Mouse (Mus musculus) cerebellum, adult 2 months (tissue): ENCODE data around the gene Prkce. TPM values are rescaled to one million over a fixed set of nuclear protein-coding genes. Genes with fewer than 3 reads are reported as not detected.

Experiments
- DNase-seq, 2 experiments: peaks; one replicate each; pipeline ENCODE4 v3.0.0; 2021
- H3K27ac ChIP-seq: fragments of 200-500 bp; 2 replicates; pipeline ENCODE4 v1.5.1; 2012; ENCODE audit warnings: low read length, control low read depth, inconsistent platforms; ENCODE audit not compliant: insufficient read depth
- H3K27me3 ChIP-seq: fragments of 200-500 bp; 2 replicates; pipeline ENCODE4 v1.6.1; 2012; ENCODE audit warnings: inconsistent platforms, mild to moderate bottlenecking, low read length, moderate library complexity; ENCODE audit not compliant: control insufficient read depth, insufficient read depth
- H3K4me1 ChIP-seq: fragments of 200-500 bp; 2 replicates; pipeline ENCODE4 v1.6.1; 2011; ENCODE audit warnings: low read length; ENCODE audit not compliant: control insufficient read depth, insufficient read depth
- H3K4me3 ChIP-seq: fragments of 200-500 bp; replicated peaks from 2 replicates; pipeline ENCODE3; 2011; ENCODE audit warnings: mild to moderate bottlenecking, low read depth, low read length, control low read depth; ENCODE audit not compliant: insufficient read depth
- CTCF ChIP-seq: fragments of 200-500 bp; IDR thresholded peaks from 2 replicates; pipeline ENCODE4 v1.5.1; 2011; ENCODE audit warnings: low read depth, mild to moderate bottlenecking, control low read depth, low read length, moderate library complexity, borderline replicate concordance; ENCODE audit not compliant: insufficient read depth
- POLR2A ChIP-seq: fragments of 200-500 bp; IDR thresholded peaks from 2 replicates; pipeline ENCODE4 v1.6.1; 2011; ENCODE audit warnings: low read length, control low read depth, borderline replicate concordance; ENCODE audit not compliant: insufficient read depth
- WGBS: fragments of 180-500 bp; shearing (Covaris S2); methylation state at CpG from one replicate; pipeline ENCODE4 v1.1.7; 2018; 5-methylcytosine and 5-hydroxymethylcytosine counted together
- polyA plus RNA-seq: library from polyadenylated mRNA; depleted of rRNA; stranded (reverse); fragments of >200 nt; gene quantifications from 2 replicates; pipeline ENCODE4 v1.2.3, GENCODE M21; 2012

Prkce gene
- polyA plus RNA-seq, 1 experiment, result 53.7 TPM

GRCm38 (mm10) chr17:86203531-86204450 lies 36.2 kb downstream of the Prkce start:
- peak; percentile 65 to 75 for DNase-seq
- TF ChIP-seq POLR2A, result no peak
- WGBS, result 61% methylated on average over 20 of the region's 20 CpGs
- no peak overlapping the region for H3K27ac ChIP-seq
- H3K4me3 ChIP-seq, result no peak overlapping the region
- peaks cover 37% of the 10 kb centered on the region for H3K4me1 ChIP-seq
- H3K27me3 ChIP-seq, result no peaks in the 10 kb centered on the region

DNA sequence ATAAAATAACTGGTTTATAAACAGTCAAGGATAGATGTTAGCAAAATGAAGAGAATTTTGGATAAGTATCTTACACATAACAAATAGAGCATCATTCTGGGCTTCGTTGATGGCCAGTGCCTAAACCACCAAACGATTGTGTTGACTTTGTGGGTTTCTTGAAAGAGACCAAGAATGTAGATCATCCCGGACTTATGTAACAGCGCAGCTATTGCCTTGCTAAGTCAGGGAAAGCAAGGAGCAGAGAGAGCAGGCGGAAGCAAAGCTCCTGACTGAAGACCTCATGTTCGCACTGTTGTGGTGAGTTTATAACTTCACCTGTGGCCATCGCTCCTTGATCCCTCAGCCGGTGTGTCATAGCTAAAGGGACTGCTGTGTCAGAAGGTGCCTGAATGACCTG lies 38.7 kb downstream of the Prkce start:
- H3K27ac ChIP-seq, result no peak overlapping the region
- WGBS, result 93% methylated on average over 8 of the region's 8 CpGs
- TF ChIP-seq CTCF (no peak), POLR2A (no peak)

DNA sequence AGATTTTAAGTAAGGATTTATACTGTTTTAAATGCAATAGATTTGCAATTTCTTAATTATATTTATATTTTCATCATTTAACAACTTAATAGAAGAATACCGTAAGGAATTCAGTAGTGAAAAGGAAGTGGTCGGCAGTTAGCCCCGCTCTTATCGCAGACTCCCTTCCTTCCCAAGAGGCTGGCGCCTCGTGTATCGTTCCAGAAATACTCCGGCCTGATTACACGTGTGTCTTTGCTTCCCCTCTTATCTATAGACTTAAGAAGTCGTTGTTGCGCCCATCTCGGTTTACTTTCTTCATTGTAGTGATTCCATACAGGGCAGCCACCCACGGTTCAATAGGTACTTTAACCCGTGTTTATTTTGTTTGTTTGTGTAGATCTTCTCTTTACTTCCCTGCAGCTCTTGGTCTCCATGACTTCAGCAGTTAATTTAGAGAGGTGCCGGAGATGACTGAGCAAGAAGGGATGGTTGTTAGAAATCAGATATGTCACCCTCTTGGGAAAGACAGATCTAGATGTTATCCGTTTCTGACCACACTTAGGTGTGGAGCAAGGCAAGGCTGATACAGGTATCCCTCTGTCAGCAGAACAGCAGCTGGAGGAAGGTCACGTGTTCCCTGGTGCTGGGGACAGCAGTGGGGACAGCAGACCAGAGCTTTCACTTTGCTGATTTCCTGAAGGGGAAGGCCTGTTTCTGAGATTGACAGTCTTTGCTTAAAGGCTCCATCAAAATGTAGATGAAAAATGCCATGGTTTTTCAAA lies 40.7 kb downstream of the Prkce start:
- Histone ChIP-seq H3K4me1 (peaks cover 53% of the 10 kb centered on the region), H3K27ac (no peak overlapping the region), H3K4me3 (no peak overlapping the region), H3K27me3 (0 out of 2 replicates have a peak, but pooled peaks cover 1% of the 10 kb centered on the region)
- TF ChIP-seq CTCF, result no peak
- no peak for TF ChIP-seq POLR2A
- 95% methylated on average over 17 of the region's 17 CpGs for WGBS
- DNase-seq, result no peak

More for the DNA sequence above, 38.7 kb downstream of the Prkce start:
- H3K4me3 ChIP-seq, result no peak overlapping the region
- H3K4me1 ChIP-seq, result peaks cover 50% of the 10 kb centered on the region
- no peak for DNase-seq
- 0 out of 2 replicates have a peak, but pooled peaks cover 1% of the 10 kb centered on the region for H3K27me3 ChIP-seq

- no peak overlapping the region for H3K27ac ChIP-seq
- WGBS, result 95% methylated on average over 5 of the region's 5 CpGs
- no peak for DNase-seq
- TF ChIP-seq CTCF (no peak), POLR2A (no peak)
- no peak overlapping the region for H3K4me3 ChIP-seq
- H3K27me3 ChIP-seq, result 0 out of 2 replicates have a peak, but pooled peaks cover 1% of the 10 kb centered on the region
- peaks cover 49% of the 10 kb centered on the region for H3K4me1 ChIP-seq
Measured at GRCm38 (mm10) chr17:86208821-86209186, 41.2 kb downstream of the Prkce start.

DNA sequence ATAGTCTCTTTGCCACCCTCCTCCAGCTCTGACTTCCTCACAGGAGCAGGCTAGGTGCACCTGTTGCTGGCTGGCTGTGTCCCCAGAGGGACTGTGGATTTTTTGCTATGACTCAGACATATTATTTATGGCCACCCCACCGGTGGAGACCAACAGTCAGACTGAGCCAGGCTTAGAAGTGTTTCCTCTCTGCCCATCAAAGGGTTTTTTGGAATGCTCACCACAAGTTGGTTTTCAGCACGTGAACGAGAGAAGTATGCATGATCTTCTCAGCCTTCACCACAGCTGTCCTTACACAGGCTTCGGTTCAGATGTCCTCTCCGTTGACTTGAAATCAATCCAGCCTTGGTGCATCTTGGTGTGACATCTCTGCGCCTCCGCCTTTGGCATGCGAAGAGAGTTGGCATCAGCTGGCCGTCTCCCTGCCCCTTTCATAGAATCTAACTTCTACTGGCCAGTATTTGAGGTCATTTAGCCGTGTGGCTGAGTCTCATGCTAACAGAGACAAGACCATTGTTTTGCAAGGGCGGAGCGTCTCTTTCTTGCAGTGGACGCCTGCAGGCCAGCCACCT lies 42.2 kb downstream of the Prkce start:
- 0 out of 2 replicates have a peak, but pooled peaks cover 1% of the 10 kb centered on the region for H3K27me3 ChIP-seq
- no peak overlapping the region for H3K4me3 ChIP-seq
- H3K27ac ChIP-seq, result no peak overlapping the region
- H3K4me1 ChIP-seq, result peaks cover 43% of the 10 kb centered on the region
- 9% methylated on average over 13 of the region's 13 CpGs for WGBS
- no peak for TF ChIP-seq CTCF
- TF ChIP-seq POLR2A, result no peak
- DNase-seq, result peak; percentile 65 to 81

GRCm38 (mm10) chr17:86212204-86212603 lies 44.6 kb downstream of the Prkce start:
- H3K4me3 ChIP-seq, result no peak overlapping the region
- H3K27ac ChIP-seq, result no peak overlapping the region
- H3K27me3 ChIP-seq, result 0 out of 2 replicates have a peak, but pooled peaks cover 1% of the 10 kb centered on the region
- 25% methylated on average over 3 of the region's 3 CpGs for WGBS
- peak; percentile 63 to 74 for DNase-seq
- H3K4me1 ChIP-seq, result peaks cover 44% of the 10 kb centered on the region
- TF ChIP-seq POLR2A, result no peak
- TF ChIP-seq CTCF, result no peak

GRCm38 (mm10) chr17:86214285-86214684 lies 46.7 kb downstream of the Prkce start:
- no peak for DNase-seq
- Histone ChIP-seq H3K4me3 (no peak overlapping the region), H3K4me1 (peaks cover 46% of the 10 kb centered on the region), H3K27me3 (no peaks in the 10 kb centered on the region), H3K27ac (no peak overlapping the region)
- TF ChIP-seq CTCF, result no peak
- TF ChIP-seq POLR2A, result no peak
- 70% methylated on average over 9 of the region's 9 CpGs for WGBS

DNA sequence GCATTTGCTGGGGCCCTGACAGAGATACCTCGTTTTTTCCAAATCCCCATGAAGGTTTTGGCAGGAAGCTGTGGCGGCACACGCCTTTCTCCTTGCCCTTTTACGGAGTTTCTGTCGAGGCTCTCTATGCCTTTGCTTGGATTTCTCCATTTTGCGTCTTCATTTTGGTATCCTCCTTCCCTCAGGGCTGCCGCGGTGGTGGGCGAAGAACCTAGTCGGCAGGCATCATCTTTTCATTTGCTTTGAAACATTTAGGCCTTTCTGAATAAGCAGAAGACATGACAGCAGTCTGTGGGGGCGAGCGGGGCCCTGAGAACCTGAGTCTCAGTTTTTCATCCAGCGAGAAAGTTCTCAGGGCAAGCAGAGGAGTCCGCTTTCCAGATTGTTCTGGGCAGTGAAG lies 47.2 kb downstream of the Prkce start:
- TF ChIP-seq POLR2A (no peak), CTCF (no peak)
- H3K27ac ChIP-seq, result no peak overlapping the region
- H3K4me1 ChIP-seq, result peaks cover 41% of the 10 kb centered on the region
- no peak for DNase-seq
- H3K4me3 ChIP-seq, result no peak overlapping the region
- H3K27me3 ChIP-seq, result no peaks in the 10 kb centered on the region
- WGBS, result 85% methylated on average over 14 of the region's 14 CpGs
